Mouse (Mus musculus) layer of hippocampus, adult 8-10 months (tissue): ENCODE results near the gene Mtch1. TPM values are rescaled to one million over a fixed set of nuclear protein-coding genes. Genes with fewer than 3 reads are reported as not detected.
"Not testable (repeated sequence)": the region's sequence is repeated elsewhere in the genome, so short reads cannot be mapped to it uniquely, and the experiment has no call there.

ENCODE experiments used
- DNase-seq, 2 experiments: peaks; one replicate each; pipeline ENCODE4 v3.0.0; 2022; ENCODE audit warnings: low spot score in 2 of 2
- total RNA-seq, 4 experiments: library from RNA; stranded (reverse); gene quantifications; 2 replicates each; pipeline ENCODE4 v1.2.4; 2022

The Mtch1 gene
- 100 to 1,000 TPM; 562 to 622 (median 577) TPM for total RNA-seq

DNA sequence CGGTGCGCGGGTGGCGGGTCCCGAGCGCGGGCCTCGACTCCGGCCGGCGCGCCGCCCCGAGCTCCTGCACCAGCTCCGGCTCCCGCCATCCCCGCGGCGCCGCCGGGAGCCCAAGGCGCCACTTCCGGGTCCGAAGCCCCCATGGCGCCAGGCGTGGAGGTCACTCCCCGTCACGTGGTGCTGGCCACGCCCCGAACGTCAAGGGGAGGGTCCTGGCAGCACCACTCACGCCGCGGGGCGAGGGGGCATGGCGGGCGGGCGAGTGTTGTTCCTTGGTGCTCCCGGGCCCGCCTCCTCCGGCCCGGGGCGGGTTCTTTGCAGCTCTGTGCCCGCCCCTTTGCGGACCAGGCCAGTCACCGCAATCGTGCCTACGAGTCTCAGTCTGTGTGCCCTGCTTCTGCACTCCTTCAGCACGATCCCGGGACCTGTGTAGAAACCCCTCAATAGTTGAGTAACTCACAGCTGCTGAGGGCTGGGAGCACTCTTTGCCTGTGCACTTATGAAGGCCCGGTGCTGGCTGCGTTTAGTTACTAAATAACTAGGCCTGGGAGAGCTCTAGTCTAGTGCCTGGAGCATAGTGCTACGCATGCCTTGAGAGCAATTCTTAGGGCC is at the start of gene Mtch1:
TSS of gene Mtch1 (minus strand) at position 290 of the 612 bp plus-strand sequence.
- peak; percentile 93 to 95 for DNase-seq

DNA sequence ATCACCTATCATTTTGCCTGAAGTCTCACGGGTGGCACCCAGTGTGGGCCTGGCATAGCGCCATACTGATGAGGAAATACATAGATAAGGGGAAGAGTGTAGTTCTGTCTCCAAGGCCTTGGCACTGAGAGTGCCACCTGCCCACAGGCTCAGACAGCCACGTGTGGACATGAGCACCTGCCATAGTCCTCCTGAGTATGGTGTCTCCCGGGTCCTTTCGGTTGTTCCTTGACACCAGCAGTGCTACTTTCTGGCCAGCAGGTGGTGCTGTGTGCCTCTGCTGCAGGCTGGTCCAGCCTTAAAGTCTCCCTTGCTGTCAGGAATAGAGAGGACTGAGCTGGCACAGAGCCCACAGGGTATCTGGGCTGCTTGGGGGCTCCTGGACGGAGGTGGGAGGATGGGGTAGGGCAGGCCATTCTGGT is 49.1 kb upstream of the Mtch1 start:
- DNase-seq = peak; percentile 55 to 65

DNA sequence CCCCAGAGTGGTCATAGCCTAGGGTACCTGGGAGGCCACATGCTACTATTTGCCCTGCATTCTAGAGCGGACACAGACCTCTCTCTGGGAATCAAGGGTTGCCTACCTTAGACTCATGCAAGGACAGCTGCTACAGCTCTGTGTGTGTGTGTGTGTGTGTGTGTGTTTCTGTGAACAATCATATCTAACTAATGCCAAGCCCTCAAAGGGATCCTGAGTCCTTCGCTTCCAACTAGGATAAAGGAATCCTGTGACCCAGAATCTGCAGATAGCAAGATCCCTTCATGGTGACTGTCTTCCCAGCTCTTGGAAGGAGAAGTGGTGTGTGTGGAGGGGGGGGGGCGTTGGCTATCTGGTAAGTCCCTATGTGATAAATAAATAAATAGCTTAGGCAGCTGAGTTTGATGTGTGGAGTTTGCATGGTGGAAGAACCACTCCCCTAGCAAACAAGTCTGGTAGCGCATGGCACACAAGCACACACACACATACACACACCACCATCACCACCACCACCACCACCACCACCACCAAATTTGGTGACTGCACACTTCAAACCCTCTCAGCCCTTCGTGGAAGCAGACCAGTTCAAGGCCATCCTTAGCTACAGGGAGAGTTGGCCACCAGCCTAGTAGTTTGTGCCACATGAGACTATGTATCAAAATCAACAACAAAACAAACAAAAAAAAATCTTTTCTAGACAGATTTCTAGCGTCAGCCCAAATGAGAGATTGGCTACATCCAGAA is 48.5 kb upstream of the Mtch1 start:
- no peak for DNase-seq

DNA sequence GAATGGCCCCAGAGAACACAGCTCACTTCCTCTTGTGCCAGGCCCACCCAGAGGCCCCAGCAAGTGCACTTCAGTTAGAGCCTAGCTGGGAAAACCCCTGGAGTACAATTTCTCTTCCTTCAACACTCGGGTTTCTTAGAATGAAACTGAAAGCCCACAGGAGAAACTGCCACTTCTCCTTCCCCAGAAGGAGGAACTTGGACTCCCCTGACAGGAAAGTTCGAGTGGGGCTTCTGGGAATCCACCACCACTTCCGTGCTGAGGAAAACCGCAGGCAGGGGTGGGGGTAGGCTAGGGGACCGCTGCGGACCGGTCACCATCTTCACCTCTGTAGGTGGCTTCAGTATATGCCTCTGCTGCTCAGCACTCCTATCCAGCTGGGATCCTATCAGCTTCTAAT is 47.6 kb upstream of the Mtch1 start:
- DNase-seq = no peak

DNA sequence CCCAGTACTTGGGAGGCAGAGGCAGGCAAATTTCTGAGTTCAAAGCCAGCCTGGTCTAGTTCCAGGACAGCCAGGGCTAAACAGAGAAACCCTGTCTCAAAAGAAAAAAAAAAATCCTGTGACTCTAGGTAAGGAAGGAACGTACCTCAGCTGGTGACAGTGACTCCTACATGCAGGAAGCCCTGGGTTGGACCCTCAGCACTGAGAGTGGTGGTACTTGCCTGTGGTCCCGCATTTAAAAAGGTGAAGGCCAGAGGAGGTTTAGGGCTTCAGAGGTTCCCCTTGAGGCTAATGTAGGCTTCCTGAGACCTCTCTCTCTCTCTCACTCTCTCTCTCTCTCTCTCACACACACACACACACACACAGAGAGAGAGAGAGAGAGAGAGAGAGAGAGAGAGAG is 47.0 kb upstream of the Mtch1 start:
- DNase-seq = not testable (repeated sequence)

DNA sequence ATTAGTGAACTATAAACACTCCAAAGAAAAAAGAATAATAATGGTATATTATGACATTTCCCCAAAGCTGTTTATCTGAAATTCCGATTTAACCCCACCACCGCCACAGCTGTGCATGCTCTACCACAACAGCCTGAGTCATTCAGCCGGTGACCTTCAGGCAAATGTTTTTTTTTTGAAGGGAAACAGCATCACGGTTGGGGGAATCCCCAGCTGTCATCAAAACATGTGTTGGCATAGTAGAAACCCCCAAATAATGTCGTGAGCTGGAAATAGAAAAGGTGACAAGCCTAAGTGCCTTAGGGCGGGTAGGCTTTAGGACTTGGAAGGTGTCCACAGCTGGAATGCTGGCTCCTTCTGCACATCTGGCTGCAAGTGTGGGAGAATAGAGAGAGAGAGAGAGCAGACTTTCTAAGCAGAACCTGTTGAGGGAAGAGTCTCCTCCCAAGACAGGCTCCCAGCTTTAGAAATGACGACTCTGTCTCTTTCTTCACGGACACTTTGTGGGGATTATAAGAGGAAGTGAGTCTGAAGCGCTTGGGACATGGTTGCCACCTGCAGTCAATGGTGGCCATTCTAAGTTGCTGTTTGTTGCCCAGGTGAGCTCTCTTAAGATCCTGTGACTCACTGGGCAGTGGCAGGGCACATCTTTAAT is 46.5 kb upstream of the Mtch1 start:
- no peak for DNase-seq

DNA sequence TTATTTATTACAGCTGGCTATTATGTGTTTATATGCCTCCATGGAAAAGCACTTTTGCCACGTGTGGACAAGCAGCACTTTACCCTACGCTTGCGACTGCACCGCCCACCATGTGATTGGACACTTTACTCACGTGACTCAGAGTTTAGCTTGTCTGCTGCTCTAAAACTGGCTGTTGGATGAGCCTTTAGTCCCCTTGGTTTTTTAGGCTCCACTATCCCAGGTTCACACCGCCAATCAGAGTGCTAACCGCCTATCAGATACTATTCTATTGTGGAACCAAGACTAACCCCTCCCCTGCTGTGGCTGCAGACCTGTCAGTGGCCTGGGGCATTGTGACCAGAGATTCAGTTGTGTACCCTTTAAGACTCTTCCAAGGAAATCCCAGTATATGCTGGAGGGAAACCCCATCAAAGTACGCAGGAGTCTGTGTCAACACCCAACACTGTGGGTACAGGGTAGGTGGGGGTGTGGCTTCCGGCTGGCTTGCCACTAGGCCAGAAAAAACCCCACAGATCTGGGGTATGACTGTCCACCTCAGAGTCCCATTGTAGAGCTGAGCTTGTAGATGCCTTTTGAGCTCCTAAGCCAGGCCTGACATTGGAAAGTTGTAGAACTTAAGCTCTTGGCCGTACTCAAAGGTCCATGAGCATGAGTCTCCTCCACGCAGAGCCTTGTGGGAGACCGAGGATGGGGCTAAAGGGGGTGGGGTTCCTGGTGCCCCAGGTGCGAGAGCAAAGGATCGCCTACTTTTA is 45.8 kb upstream of the Mtch1 start:
- no peak for DNase-seq

DNA sequence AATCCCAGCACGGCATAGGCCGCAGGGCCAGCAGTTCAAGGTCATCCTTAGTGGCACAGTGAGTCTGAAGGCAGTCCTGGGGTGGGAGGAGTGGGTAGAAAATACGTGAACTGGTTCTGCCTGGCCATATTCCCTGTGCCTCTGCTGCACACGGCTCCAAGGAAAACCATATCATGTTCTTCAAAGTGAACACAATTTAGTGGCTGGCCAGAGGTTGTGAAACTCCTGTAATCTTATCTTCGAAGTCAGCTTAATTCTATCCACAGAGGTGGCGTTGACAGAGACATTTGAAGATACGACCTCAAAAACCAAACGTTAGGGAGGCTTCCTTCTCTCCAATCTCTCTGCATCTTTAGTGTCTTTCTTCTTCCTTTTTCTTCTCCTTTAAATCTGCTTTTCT is 43.5 kb upstream of the Mtch1 start:
- DNase-seq = no peak

DNA sequence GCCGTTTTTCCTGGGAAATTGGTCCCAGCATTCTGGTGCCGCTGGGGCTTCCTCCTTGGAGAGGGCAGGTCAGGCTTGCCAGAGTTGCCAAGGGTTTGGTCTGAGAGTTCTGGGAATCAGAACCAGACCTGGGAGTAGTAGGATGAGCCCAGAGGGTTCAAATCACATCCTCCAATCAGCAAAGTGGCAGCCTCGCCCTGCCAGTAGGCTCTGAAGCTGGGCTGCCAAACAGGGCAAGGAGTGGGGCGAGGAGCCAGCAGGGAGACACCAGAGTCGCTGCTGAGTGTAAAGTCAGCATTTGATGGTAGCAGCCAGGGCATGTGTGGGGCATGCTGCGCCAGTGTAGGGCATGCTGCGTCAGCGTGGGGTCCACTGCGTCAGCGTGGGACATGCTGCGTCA is 41.2 kb upstream of the Mtch1 start:
- no peak for DNase-seq

DNA sequence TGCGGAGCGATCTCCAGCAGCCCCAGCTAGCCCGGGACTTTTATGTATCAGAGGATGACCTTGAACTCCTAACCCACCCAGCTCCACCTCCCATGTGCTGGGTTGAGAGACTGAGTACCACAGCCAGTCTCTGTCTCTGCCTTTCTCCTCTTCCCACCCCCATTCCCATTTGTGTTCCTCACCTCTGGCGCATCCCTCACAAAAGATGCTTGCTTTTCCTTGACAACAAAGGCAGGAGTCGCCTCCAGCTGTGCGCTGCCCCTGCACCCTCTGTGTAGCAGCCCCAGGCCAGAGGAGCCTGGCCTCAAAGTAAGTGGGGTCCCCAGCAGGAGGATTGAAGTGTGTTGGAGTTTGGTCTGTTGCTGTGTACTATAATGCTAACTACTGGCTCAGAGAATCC is 38.0 kb upstream of the Mtch1 start:
- DNase-seq = no peak

DNA sequence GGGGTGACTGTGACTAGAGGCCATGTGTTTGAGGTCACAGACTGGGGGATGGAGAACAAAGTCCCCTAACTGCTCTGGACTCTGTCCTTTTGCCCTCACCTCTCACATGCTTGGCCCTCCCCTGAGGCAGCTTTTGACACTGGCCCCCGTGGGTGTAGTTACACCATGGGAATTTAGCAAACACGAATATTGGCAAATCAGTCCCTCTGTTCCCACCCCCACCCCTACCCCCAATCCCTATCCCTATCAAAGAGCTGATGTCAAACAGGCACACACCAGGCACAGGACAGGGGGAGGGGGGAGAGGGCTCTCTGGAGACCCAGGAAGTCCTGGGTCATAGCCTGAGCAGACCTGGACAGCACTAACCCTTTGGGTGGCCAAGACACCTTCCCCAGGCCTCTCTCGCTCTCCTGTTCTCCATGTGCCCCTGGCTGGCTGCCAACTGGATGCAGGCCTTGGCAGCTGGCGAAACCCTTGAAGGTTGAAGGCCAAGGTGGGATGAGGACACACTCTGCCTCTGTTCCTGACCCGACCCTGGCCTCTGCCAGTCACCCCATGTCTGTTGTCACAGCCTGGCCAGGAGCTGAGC is 37.2 kb upstream of the Mtch1 start:
- DNase-seq = no peak

DNA sequence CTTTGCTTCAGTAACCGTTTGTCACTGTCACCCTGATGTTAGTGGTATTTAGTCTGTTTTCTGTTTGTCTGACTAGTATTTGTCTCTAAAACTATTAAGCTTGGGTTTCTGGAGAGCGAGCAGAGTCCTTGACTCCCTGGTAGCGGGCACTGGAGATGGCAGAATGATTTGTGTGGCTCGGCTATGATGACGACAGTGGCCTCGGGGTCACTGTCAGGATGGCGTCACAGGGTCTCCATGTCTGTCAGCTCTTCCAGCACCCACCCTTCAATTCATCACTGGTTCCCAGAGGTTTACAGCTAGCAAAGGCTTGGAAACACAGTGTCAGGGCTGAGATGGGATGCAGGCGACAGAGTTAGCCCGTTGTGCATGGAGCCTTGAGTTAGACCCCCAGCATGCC is 36.2 kb upstream of the Mtch1 start:
- no peak for DNase-seq

DNA sequence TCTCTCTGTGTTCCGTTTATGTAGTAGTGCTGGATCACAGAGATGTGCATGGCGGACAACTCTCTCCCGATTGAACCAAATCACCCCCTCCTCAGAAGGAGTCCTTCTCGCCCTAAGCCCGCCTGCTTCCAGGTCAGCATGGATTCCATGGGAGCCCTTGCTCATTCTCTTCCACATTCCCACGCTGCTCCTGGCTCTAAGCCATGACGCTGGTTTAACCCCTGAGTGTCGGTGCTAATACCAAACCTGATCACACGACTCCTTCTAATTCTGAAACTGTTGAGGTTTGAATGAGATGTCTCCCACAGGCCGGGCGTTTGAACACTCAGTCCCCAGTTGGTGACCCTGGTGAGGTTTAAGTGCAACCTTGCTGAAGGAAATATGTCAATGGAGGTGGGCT is 34.7 kb upstream of the Mtch1 start:
- no peak for DNase-seq

DNA sequence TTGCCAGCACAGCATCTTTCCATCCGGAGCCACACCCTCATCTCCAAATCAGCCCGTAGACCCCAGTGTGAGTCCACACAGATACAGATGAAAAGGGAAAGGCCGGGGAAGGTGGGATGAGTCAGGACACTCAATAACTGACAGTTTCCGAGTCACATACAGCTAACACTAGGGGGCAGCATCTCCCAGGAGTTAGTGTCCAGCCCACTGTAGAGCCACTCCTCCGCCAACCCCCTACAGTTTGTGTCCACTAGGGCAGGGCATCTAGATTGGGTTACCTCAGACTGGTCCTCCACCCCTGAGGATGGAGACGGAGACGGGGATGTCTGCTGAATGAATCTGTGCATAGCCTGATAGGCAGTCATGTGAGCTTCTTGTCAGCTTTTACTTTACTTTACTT is 33.7 kb upstream of the Mtch1 start:
- peak in 1 of 2 experiments; percentile 33 for DNase-seq

DNA sequence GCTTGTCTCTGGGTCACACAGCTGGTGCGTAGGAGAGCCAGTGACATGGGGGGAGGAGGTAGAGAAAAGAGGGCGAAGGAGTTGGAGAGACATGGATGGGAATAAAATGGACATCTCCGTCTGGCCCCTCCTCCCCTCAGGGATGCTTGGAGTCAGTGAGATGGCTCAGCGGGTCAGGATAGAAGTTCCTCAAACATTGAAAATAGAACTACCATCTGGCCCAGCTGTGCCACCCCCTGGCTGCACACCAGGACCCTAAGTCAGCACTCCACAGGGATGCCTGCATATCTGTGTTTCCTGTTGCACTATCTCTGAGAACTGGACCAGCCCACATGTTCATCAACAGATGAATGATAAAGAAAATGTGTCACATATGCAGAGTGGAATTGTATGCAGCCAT is 32.5 kb upstream of the Mtch1 start:
- DNase-seq = no peak

DNA sequence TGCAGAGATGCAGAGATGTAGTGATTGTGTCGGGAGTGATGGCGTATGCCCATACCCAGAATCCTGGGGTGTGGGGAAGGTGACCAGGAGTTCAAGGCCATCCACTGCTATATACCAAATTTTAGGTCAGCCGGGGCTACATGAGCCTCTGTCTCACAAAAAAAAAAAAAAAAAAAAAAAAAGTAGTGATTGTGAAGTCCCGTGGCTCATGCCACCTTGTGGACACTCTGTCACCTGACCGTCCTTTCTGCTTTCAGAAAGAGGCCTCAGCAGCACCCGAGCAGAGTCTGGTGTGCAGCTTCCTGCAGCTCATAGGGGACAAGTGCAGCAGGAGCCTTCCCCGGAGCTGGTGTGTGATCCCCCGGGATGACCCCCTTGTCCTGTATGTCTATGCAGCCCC is 30.3 kb upstream of the Mtch1 start:
- no peak for DNase-seq

DNA sequence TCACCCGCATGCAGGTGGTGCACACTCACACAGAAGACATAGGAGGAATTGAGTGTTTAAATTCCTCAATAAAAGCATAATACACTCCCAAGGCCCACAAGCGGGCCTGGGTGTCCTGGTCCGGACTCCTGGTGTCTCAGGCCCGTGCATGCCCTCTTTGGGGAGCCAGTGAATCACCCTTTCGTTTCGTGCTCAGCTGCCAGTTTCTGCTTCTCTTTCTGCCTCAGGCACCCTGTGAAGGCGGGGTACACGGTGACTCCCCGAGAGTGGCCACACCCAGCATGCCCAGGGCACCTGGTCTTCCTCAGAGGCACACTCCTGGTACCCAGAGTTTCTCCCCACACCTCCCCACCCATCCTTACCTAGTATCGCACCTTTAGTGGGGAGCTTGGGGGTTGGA is 28.1 kb upstream of the Mtch1 start:
- no peak for DNase-seq

DNA sequence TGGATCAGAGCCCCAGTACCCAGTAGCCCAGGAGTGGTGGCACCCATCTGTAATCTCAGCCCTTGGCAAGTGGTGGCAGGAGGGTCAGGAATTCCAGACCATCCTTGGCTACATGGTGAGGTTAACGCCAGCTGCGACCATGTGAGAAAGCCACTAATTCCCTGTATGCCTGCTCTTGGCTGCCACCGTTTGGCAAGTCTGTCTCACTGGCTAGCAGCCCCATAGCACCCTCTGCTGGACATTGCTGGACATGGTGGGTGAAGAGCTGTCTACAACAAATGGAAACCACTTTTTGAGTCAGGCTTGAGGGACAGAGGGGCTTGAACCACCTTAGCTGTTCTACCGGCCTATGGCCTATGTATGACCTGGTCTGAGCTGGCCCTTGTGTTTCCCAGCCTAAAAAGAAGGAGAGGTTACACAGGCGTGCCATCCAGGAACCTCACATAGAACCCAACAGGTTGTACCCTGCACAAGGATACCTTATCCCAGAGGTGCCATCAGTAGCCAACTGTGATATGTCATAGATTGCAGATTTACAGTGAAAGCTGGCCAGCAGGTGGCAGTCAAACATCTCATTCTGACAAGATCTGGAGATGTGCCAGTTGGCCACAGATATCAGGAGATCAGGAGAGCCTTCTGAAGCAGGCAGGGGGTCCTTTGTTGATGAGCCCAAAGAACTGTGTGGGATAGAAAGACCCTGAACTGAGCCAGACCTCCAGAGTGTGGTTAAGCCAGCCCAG is 23.4 kb upstream of the Mtch1 start:
- peak; percentile 87 to 95 for DNase-seq

DNA sequence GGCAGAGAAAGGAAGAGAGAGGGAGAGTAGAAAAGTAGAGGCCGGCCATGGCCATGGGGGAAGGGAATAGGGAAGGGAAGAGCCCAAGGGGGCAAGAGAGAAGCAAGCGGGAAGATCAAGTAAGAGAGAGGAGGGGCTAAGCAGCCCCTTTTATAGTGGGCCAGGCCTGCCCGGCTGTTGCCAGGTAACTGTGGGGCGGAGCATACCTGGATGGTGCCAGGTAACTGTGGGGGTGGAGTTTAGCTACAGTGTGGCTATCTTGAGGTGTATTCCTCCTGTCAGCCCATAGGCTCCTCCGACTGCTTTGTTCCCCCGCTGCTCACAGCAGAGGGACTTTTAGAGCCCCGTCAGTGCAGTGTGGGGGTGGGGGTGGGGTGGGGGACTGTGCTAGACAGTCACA is 21.0 kb upstream of the Mtch1 start:
- DNase-seq = no peak

DNA sequence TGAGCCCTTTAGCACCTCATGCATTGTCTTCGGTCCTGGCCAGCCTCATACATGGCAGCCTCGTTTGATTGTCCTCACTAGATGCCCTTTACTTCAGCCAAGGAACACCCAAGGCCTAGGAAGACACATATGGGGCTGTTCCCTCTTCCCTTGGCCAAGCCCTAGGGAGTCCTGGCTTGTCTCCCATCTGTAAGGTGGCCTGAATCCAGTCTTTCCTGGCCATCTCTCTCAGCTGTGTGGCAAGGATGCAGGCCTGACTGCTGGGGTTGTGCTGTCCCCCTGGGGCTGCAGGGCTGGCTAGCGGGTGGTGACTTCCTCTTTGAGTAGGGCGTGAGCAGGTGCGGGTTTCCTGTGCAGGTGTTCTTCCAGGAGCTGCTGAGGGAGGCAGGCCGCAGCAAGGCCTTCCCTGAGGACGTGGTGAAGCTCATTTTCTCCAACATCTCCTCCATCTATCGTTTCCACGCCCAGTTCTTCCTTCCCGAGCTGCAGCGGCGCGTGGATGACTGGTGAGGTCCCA is 17.4 kb upstream of the Mtch1 start:
- no peak for DNase-seq

DNA sequence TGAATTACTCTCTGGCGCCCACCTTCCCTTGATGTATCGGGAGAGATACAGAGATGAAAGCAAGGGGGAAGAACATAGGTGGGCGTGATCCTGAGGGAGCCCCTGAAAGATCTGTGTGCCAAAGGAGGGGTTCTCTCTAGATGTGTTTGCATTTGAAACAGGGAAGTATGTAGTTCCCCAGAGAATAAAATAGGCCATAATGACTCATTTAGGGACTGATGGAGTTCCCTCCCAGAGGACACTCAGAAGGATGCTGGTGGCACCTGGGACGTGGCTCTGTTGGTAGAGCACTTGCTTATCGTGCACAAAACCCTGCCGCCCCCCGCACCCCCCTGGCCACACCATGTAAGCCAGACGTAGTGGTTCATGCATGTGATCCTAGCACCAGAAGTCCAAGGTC is 15.4 kb upstream of the Mtch1 start:
- DNase-seq = no peak
